Mouse (Mus musculus): ENCODE results near the gene Gm12887.

Gene Gm12887

GRCm38 (mm10) chr4:121622003-121622402, at the start of gene Gm12887:
Gene Gm12887, minus strand, starts transcription at chr4:121622103.
- no peak for DNase-seq (ENCODE audit: low read depth)

DNA sequence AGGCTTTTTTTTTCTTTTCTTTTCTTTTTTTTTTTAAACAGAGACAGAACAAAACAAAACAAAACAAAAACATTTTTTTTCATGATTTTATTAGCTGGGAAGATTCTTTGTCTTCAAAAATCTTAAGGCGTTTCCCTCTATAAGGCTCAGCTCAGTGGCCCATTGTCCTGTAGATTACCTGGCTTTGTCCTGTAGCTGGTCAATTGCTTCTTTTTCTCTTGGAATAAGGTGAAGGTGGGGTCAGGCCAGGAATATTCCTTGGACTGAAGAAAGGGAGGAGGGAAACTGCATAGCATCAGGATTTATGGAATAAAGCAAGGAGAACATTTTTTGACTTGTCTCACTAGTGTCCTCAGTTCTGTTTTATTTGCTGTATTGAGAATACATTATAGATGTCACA, 35.1 kb upstream of the Gm12887 start:
- no peak for DNase-seq (ENCODE audit: low read depth)

All from naive thymus-derived CD4-positive, alpha-beta T cell, adult 2 months (primary cell).